Mouse (Mus musculus): Measurements from ENCODE around the gene Shisa8. TPM values are rescaled to one million over a fixed set of nuclear protein-coding genes. Genes with fewer than 3 reads are reported as not detected.

Gene Shisa8
- polyA plus RNA-seq, 1 experiment from 2014 or later = 0.29 TPM

GRCm38 (mm10) chr15:82165332-82166239 lies 47.0 kb downstream of the Shisa8 start:
- no peak overlapping the region for H3K9ac ChIP-seq
- ATAC-seq (ENCODE audit: low FRiP score, low read depth) = no peak

DNA sequence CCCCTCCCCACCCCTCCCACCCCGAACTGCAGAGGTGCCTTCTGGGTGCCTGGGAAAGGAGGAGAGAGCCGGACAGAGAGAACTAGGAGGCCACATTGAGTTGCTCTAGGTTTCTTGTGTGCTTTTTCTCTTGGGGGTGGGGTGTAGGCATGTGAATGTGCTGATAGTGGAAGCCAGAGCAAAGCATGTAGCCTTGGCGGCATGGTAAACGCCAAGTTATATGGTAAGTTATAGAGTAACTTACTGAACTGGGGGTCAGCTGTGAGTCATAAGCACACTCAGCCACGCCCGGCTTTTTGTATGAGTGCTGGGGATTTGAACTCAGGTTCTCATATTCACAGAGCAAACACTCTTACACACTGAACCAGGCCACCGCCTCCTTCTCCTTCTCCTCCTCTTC lies 48.1 kb downstream of the Shisa8 start:
- Histone ChIP-seq H3K9ac (no peak overlapping the region), H3K9me3 (no peaks in the 10 kb centered on the region), H3K4me1 (peaks cover 57% of the 10 kb centered on the region), H3K27ac (no peak overlapping the region), H3K27me3 (replicated peaks) (no peaks in the 10 kb centered on the region), H3K36me3 (no peaks in the 10 kb centered on the region), H3K4me2 (replicated peaks) (no peak overlapping the region), H3K4me3 (no peak overlapping the region)
- ATAC-seq (ENCODE audit: low FRiP score, low read depth) = no peak
- WGBS = 76% methylated on average over 7 of the region's 7 CpGs

More at GRCm38 (mm10) chr15:82165332-82166239, 47.0 kb downstream of the Shisa8 start:
- no peaks in the 10 kb centered on the region for H3K27me3 ChIP-seq (replicated peaks)
- H3K36me3 ChIP-seq = peaks cover 9% of the 10 kb centered on the region; the same call in 1 of the 2 replicates
- WGBS = 61% methylated on average over 8 of the region's 8 CpGs
- H3K27ac ChIP-seq = no peak overlapping the region
- peaks cover 54% of the 10 kb centered on the region for H3K4me1 ChIP-seq
- no peaks in the 10 kb centered on the region for H3K9me3 ChIP-seq
- H3K4me2 ChIP-seq (replicated peaks) = no peak overlapping the region
- no peak overlapping the region for H3K4me3 ChIP-seq

- Histone ChIP-seq H3K27me3 (replicated peaks) (no peaks in the 10 kb centered on the region), H3K4me3 (no peak overlapping the region), H3K27ac (no peak overlapping the region), H3K4me2 (replicated peaks) (no peak overlapping the region), H3K4me1 (peaks cover 61% of the 10 kb centered on the region), H3K9me3 (no peaks in the 10 kb centered on the region), H3K9ac (no peak overlapping the region), H3K36me3 (no peaks in the 10 kb centered on the region)
- no peak for ATAC-seq (ENCODE audit: low FRiP score, low read depth)
- 48% methylated on average over 4 of the region's 4 CpGs for WGBS
Measured at GRCm38 (mm10) chr15:82164061-82164399, 48.6 kb downstream of the Shisa8 start.

DNA sequence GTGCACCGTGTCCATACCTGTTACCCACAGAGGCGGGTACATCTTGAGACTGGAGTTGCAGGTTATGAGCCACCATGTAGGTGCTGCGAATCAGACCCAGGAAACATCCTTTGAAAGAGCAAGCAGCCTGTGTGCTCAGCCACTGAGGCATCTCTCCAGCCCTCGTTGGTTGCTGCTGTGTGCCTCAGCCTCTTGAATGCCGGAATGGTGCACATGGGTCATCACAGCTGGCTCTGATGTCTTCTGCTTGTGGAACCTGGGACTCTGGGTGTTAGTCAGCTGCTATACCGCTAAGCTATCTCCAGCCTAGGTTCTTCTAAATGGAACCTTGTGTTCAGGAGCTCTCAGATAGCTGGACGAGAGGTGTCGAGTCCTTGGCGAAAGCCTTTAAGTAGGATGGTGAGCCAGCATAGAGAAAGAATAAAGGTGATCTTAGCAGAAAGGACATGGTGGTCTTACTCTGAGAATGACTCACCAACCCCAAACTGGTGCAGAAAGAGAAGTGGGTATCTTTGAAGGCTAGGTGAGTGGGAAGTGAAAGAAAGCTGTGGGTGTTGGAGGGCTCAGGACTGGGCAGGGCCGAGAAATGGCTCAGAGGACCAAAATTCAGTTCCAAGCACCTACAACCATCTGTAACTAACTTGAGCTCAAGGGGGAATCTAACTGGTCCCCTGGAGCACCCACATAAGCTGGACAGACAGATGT lies 49.1 kb downstream of the Shisa8 start:
- H3K4me2 ChIP-seq (replicated peaks) = no peak overlapping the region
- H3K27me3 ChIP-seq (replicated peaks) = no peaks in the 10 kb centered on the region
- no peaks in the 10 kb centered on the region for H3K36me3 ChIP-seq
- H3K4me1 ChIP-seq = peaks cover 66% of the 10 kb centered on the region
- no peaks in the 10 kb centered on the region for H3K9me3 ChIP-seq
- H3K27ac ChIP-seq = no peak overlapping the region
- 85% methylated on average over 10 of the region's 10 CpGs for WGBS
- ATAC-seq (ENCODE audit: low FRiP score, low read depth) = no peak
- H3K9ac ChIP-seq = no peak overlapping the region
- H3K4me3 ChIP-seq = no peak overlapping the region

DNA sequence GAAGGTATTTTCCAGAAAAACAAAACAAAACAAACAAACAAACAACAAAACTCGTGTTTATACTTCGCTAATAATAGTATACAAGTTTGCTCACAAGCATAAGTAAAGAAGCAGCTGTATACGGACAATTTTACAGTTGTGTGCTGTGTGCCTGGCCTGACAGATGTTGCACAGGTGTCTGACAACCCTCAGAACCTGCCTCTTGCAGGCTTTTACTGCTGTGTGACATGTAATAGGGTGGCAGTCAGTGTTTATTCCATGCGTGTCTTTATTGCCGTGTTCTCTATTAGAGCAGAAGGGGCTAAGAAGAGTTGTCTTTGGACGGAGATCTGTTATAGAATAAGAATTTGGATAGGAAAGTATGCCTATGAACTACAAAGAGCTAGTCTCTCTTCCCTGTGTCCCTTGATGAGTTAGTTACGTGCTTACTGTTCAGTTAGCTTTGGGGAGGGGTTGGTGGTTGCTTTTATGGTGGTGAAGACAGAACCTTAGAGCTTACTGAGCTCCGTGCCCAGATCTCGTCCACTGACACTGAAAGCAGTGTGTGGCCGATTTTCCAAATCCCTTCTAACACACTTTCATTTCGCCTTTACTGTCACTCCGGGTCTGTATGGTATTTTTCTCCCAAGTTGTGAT lies 50.5 kb downstream of the Shisa8 start:
- WGBS = 86% methylated on average over 12 of the region's 12 CpGs
- no peak overlapping the region for H3K27ac ChIP-seq
- H3K36me3 ChIP-seq = peaks cover 3% of the 10 kb centered on the region; the same call in 1 of the 2 replicates
- no peak for ATAC-seq (ENCODE audit: low FRiP score, low read depth)
- H3K9me3 ChIP-seq = no peaks in the 10 kb centered on the region
- H3K4me1 ChIP-seq = peaks cover 62% of the 10 kb centered on the region
- no peak overlapping the region for H3K4me3 ChIP-seq
- no peak overlapping the region for H3K4me2 ChIP-seq (replicated peaks)
- H3K9ac ChIP-seq = no peak overlapping the region
- H3K27me3 ChIP-seq (replicated peaks) = no peaks in the 10 kb centered on the region

GRCm38 (mm10) chr15:82160731-82161640 lies 51.6 kb downstream of the Shisa8 start:
- Histone ChIP-seq H3K4me3 (no peak overlapping the region), H3K36me3 (peaks cover 7% of the 10 kb centered on the region), H3K4me1 (peaks cover 55% of the 10 kb centered on the region), H3K27me3 (replicated peaks) (no peaks in the 10 kb centered on the region), H3K9me3 (no peaks in the 10 kb centered on the region), H3K4me2 (replicated peaks) (no peak overlapping the region), H3K27ac (no peak overlapping the region), H3K9ac (no peak overlapping the region)
- 82% methylated on average over 11 of the region's 11 CpGs for WGBS
- no peak for ATAC-seq (ENCODE audit: low FRiP score, low read depth)

DNA sequence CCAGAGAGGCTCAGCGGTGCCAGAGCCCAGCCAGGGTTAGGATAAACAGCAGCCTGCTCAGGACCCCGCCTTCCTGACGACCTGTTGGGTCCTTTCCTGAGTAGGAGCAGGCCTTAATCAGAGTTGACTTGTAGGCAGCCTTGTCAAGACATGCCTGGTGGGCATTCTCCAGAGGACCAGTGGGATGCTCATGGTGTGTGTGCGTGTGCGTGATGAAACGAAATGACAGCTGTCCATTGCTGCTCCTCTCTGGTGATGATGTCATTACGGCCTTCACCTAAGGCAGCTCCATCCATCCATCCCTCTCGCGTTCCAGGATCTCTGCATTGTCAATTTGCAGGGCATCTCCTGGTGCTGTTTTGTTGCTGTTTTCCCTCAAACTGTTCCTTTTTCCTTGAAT lies 53.1 kb downstream of the Shisa8 start:
- H3K4me2 ChIP-seq (replicated peaks) = no peak overlapping the region
- 86% methylated on average over 9 of the region's 9 CpGs for WGBS
- H3K9ac ChIP-seq = no peak overlapping the region
- peaks cover 50% of the 10 kb centered on the region for H3K4me1 ChIP-seq
- H3K9me3 ChIP-seq = no peaks in the 10 kb centered on the region
- no peak overlapping the region for H3K4me3 ChIP-seq
- H3K27me3 ChIP-seq (replicated peaks) = no peaks in the 10 kb centered on the region
- ATAC-seq (ENCODE audit: low FRiP score, low read depth) = no peak
- peaks cover 12% of the 10 kb centered on the region for H3K36me3 ChIP-seq
- H3K27ac ChIP-seq = no peak overlapping the region

DNA sequence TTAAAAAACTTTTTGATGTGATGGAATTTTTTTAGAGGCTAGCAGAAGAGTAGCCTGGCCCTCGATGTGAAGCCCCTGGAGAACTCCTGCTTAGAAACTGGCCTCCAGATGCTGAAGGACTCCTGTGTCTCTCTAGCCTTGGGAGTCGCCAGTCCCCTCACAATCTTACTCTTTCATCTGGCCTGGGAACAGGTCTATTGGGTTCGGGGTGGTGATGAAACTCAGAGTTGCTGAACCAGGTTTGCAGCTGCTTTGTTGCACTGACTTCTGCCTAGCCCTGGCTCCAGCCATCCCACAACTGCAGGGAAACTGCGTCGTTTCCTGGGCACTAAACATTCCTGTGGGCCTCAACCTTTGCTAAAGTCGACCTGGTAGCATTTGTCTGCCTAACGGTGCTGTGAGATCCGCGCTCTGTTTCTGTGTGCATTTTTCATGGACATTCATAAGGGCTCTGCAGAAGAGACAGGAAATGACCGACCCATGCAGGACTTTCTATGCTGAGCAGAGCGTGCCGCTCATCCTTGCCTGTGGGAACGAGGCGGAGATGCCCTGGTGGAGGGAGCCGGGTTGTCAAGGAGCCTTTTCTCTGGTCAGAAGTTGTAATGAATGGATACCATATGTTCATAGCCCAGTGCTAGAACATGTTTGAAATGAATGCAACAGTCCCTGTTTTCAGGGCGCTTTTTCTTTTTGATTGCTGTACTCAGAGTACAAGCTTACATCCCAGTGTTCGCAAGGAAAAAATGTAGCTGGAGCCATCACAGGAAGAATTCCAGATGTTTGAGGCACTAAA lies 54.2 kb downstream of the Shisa8 start:
- Histone ChIP-seq H3K27ac (no peak overlapping the region), H3K9ac (no peak overlapping the region), H3K27me3 (replicated peaks) (no peaks in the 10 kb centered on the region), H3K4me3 (no peak overlapping the region), H3K4me1 (peaks cover 41% of the 10 kb centered on the region), H3K36me3 (peaks cover 12% of the 10 kb centered on the region), H3K4me2 (replicated peaks) (0 out of 2 replicates have a peak overlapping the region, but pooled peaks have one; percentile 22), H3K9me3 (no peaks in the 10 kb centered on the region)
- ATAC-seq (ENCODE audit: low FRiP score, low read depth) = no peak
- WGBS = 58% methylated on average over 17 of the region's 17 CpGs

- 80% methylated on average over 10 of the region's 10 CpGs for WGBS
- no peaks in the 10 kb centered on the region for H3K9me3 ChIP-seq
- H3K4me1 ChIP-seq = peaks cover 50% of the 10 kb centered on the region
- ATAC-seq (ENCODE audit: low FRiP score, low read depth) = no peak
- H3K27ac ChIP-seq = no peak overlapping the region
- H3K36me3 ChIP-seq = peaks cover 12% of the 10 kb centered on the region
- no peaks in the 10 kb centered on the region for H3K27me3 ChIP-seq (replicated peaks)
- no peak overlapping the region for H3K9ac ChIP-seq
- H3K4me3 ChIP-seq = no peak overlapping the region
- no peak overlapping the region for H3K4me2 ChIP-seq (replicated peaks)
Measured at GRCm38 (mm10) chr15:82156902-82157301, 55.7 kb downstream of the Shisa8 start.

GRCm38 (mm10) chr15:82156298-82156697 lies 56.3 kb downstream of the Shisa8 start:
- no peaks in the 10 kb centered on the region for H3K27me3 ChIP-seq (replicated peaks)
- H3K9ac ChIP-seq = no peak overlapping the region
- H3K9me3 ChIP-seq = no peaks in the 10 kb centered on the region
- peaks cover 12% of the 10 kb centered on the region for H3K36me3 ChIP-seq
- 95% methylated on average over 6 of the region's 6 CpGs for WGBS
- H3K4me1 ChIP-seq = peaks cover 45% of the 10 kb centered on the region
- H3K4me3 ChIP-seq = no peak overlapping the region
- no peak for ATAC-seq (ENCODE audit: low FRiP score, low read depth)
- H3K27ac ChIP-seq = no peak overlapping the region
- no peak overlapping the region for H3K4me2 ChIP-seq (replicated peaks)
